Mouse (Mus musculus): ENCODE measurements around the gene Egln3. TPM values are rescaled to one million over a fixed set of nuclear protein-coding genes. Genes with fewer than 3 reads are reported as not detected.

The Egln3 gene
- polyA plus RNA-seq, 1 experiment from 2014 or later: 12.1 TPM

DNA sequence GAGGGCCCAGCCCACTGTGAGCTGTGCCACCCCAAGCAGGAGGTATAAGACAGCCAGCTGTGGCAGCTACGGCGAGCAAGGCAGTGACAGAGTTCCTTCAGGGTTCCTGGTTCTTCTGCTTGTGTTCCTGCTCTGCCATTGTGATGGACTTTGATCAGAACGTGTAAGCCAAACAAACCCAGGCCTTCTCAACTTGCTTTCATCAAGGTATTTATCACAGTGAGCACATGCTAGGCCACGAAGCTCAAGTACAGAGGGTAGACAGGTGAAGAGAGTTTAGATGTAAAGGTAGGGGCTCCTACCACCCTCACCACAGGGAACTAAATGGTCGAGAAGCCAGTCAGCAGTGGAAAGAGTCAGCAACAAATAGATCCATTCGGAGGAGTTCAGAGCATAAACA, 30.1 kb upstream of the Egln3 start:
- H3K36me3 ChIP-seq (replicated peaks; ENCODE audit: insufficient read depth, low read length): no peaks in the 10 kb centered on the region
- no peak overlapping the region for H3K27ac ChIP-seq (ENCODE audit: low read depth)
- WGBS (ENCODE audit: insufficient replicate concordance): 72% methylated on average over 6 of the region's 6 CpGs
- TF ChIP-seq CTCF (IDR thresholded peaks at IDR 0.05; ENCODE audit: low read depth) (no peak), EP300 (IDR thresholded peaks at IDR 0.05; ENCODE audit: low read depth) (no peak)
- H3K9me3 ChIP-seq (ENCODE audit: low read length): no peaks in the 10 kb centered on the region; the same call in 1 of the 2 replicates
- no peaks in the 10 kb centered on the region for H3K27me3 ChIP-seq (ENCODE audit: insufficient read depth, low read length)
- H3K4me3 ChIP-seq (ENCODE audit: low read depth, low read length): no peak overlapping the region
- ATAC-seq (no peak), DNase-seq (no peak)
- H3K4me2 ChIP-seq (ENCODE audit: low read depth, low read length): no peak overlapping the region
- H3K9ac ChIP-seq (replicated peaks): no peak overlapping the region
- H3K4me1 ChIP-seq (ENCODE audit: insufficient read depth): no peaks in the 10 kb centered on the region

- Histone ChIP-seq H3K4me1 (ENCODE audit: insufficient read depth) (no peaks in the 10 kb centered on the region), H3K4me3 (ENCODE audit: low read depth, low read length) (no peak overlapping the region), H3K9ac (replicated peaks) (no peak overlapping the region), H3K36me3 (replicated peaks; ENCODE audit: insufficient read depth, low read length) (no peaks in the 10 kb centered on the region), H3K27ac (ENCODE audit: low read depth) (no peak overlapping the region), H3K27me3 (ENCODE audit: insufficient read depth, low read length) (no peaks in the 10 kb centered on the region), H3K9me3 (ENCODE audit: low read length) (no peaks in the 10 kb centered on the region; the same call in 1 of the 2 replicates), H3K4me2 (ENCODE audit: low read depth, low read length) (no peak overlapping the region)
- WGBS (ENCODE audit: insufficient replicate concordance): 86% methylated on average over 7 of the region's 7 CpGs
- TF ChIP-seq CTCF (IDR thresholded peaks at IDR 0.05; ENCODE audit: low read depth): no peak
- no peak for TF ChIP-seq EP300 (IDR thresholded peaks at IDR 0.05; ENCODE audit: low read depth)
- DNase-seq: no peak
- no peak for ATAC-seq
Observed at GRCm38 (mm10) chr12:54232996-54233603, 29.4 kb upstream of the Egln3 start.

DNA sequence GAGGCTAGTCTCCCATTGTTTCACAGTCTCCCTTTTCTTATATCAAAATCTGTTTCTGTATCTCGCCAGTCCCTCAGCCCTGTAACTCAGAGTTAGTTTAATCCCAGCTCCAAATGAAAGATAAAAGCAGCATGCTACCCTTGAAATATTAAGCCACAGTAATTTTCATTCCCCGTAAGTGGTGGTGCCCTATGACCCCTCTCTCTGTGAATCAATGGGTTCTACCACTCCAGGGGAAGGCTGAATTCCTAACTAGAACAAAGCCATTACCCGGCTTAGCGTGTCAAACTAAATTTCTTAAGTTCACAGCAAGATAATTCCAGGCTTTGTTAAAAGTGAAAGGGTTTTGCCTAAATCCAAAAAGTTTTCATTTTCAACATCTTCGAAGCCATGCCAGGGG, 28.8 kb upstream of the Egln3 start:
- Histone ChIP-seq H3K4me3 (ENCODE audit: low read depth, low read length) (no peak overlapping the region), H3K36me3 (replicated peaks; ENCODE audit: insufficient read depth, low read length) (no peaks in the 10 kb centered on the region), H3K27me3 (ENCODE audit: insufficient read depth, low read length) (no peaks in the 10 kb centered on the region), H3K9me3 (ENCODE audit: low read length) (no peaks in the 10 kb centered on the region; the same call in 1 of the 2 replicates), H3K4me2 (ENCODE audit: low read depth, low read length) (no peak overlapping the region), H3K9ac (replicated peaks) (no peak overlapping the region), H3K27ac (ENCODE audit: low read depth) (no peak overlapping the region), H3K4me1 (ENCODE audit: insufficient read depth) (no peaks in the 10 kb centered on the region)
- no peak for ATAC-seq
- no peak for TF ChIP-seq CTCF (IDR thresholded peaks at IDR 0.05; ENCODE audit: low read depth)
- no peak for TF ChIP-seq EP300 (IDR thresholded peaks at IDR 0.05; ENCODE audit: low read depth)
- no peak for DNase-seq
- 76% methylated on average over 5 of the region's 5 CpGs for WGBS (ENCODE audit: insufficient replicate concordance)

- no peaks in the 10 kb centered on the region for H3K4me1 ChIP-seq (ENCODE audit: insufficient read depth)
- no peak overlapping the region for H3K4me3 ChIP-seq (ENCODE audit: low read depth, low read length)
- 73% methylated on average over 8 of the region's 8 CpGs for WGBS (ENCODE audit: insufficient replicate concordance)
- no peak overlapping the region for H3K9ac ChIP-seq (replicated peaks)
- H3K27me3 ChIP-seq (ENCODE audit: insufficient read depth, low read length): no peaks in the 10 kb centered on the region
- no peak overlapping the region for H3K4me2 ChIP-seq (ENCODE audit: low read depth, low read length)
- no peak overlapping the region for H3K27ac ChIP-seq (ENCODE audit: low read depth)
- ATAC-seq (no peak), DNase-seq (no peak)
- TF ChIP-seq CTCF (IDR thresholded peaks at IDR 0.05; ENCODE audit: low read depth) (no peak), EP300 (IDR thresholded peaks at IDR 0.05; ENCODE audit: low read depth) (no peak)
- H3K9me3 ChIP-seq (ENCODE audit: low read length): no peaks in the 10 kb centered on the region
- H3K36me3 ChIP-seq (replicated peaks; ENCODE audit: insufficient read depth, low read length): no peaks in the 10 kb centered on the region
Observed at GRCm38 (mm10) chr12:54227551-54227950, 23.9 kb upstream of the Egln3 start.

DNA sequence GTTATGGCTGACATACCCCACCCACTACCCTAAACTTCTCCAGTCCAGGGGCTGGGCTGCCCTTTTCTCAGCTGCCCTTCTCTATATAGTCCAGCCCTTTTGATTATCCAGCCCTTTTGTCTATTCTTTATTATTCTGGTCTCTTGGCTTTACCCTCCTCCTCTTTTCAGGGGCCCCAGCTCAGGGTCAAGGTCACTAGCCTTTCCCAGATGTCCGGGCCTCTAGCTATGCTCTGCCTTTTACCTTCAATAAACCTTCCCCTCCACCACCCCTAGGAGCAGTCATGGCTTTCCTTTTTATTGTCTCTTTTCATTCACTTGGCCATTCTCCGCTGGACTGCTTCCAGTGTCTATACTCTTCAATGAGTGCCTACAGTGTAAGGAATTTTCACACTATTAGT, 22.7 kb upstream of the Egln3 start:
- Histone ChIP-seq H3K4me3 (ENCODE audit: low read depth, low read length) (no peak overlapping the region), H3K9ac (replicated peaks) (no peak overlapping the region), H3K36me3 (replicated peaks; ENCODE audit: insufficient read depth, low read length) (no peaks in the 10 kb centered on the region), H3K4me2 (ENCODE audit: low read depth, low read length) (no peak overlapping the region), H3K4me1 (ENCODE audit: insufficient read depth) (no peaks in the 10 kb centered on the region), H3K27ac (ENCODE audit: low read depth) (no peak overlapping the region), H3K27me3 (ENCODE audit: insufficient read depth, low read length) (no peaks in the 10 kb centered on the region), H3K9me3 (ENCODE audit: low read length) (no peaks in the 10 kb centered on the region)
- ATAC-seq (no peak), DNase-seq (no peak)
- WGBS (ENCODE audit: insufficient replicate concordance): 76% methylated on average over 2 of the region's 2 CpGs
- TF ChIP-seq CTCF (IDR thresholded peaks at IDR 0.05; ENCODE audit: low read depth) (no peak), EP300 (IDR thresholded peaks at IDR 0.05; ENCODE audit: low read depth) (no peak)

DNA sequence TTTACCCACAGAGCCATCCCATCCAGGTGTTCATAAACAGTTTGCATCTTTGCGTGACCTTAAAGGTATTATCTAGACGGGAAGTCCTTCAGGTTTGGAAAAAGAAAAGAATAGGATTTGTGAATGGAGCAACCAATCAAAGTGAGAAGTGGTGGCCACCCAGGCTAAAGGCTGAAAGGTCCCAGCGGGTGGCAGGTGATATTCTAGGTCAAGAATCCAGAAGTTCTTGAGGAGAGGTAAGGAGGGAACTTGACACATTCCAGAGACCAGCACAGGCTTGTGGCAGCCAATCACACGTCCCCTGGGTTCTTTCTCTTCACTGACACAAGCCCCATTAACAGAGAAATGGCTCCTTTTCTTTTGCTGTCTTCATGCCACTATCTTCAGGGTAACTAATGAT, 21.9 kb upstream of the Egln3 start:
- Histone ChIP-seq H3K36me3 (replicated peaks; ENCODE audit: insufficient read depth, low read length) (no peaks in the 10 kb centered on the region), H3K9ac (replicated peaks) (no peak overlapping the region), H3K4me3 (ENCODE audit: low read depth, low read length) (no peak overlapping the region), H3K27me3 (ENCODE audit: insufficient read depth, low read length) (no peaks in the 10 kb centered on the region), H3K9me3 (ENCODE audit: low read length) (no peaks in the 10 kb centered on the region), H3K27ac (ENCODE audit: low read depth) (no peak overlapping the region), H3K4me2 (ENCODE audit: low read depth, low read length) (no peak overlapping the region), H3K4me1 (ENCODE audit: insufficient read depth) (no peaks in the 10 kb centered on the region)
- TF ChIP-seq CTCF (IDR thresholded peaks at IDR 0.05; ENCODE audit: low read depth): no peak
- TF ChIP-seq EP300 (IDR thresholded peaks at IDR 0.05; ENCODE audit: low read depth): no peak
- no peak for ATAC-seq
- WGBS (ENCODE audit: insufficient replicate concordance): 69% methylated on average over 4 of the region's 4 CpGs
- DNase-seq: no peak
